Mouse (Mus musculus): Measurements from ENCODE around the gene Ctsd. TPM values are rescaled to one million over a fixed set of nuclear protein-coding genes. Genes with fewer than 3 reads are reported as not detected.

Gene Ctsd
- polyA plus RNA-seq, 1 experiment from 2014 or later = 163 TPM

DNA sequence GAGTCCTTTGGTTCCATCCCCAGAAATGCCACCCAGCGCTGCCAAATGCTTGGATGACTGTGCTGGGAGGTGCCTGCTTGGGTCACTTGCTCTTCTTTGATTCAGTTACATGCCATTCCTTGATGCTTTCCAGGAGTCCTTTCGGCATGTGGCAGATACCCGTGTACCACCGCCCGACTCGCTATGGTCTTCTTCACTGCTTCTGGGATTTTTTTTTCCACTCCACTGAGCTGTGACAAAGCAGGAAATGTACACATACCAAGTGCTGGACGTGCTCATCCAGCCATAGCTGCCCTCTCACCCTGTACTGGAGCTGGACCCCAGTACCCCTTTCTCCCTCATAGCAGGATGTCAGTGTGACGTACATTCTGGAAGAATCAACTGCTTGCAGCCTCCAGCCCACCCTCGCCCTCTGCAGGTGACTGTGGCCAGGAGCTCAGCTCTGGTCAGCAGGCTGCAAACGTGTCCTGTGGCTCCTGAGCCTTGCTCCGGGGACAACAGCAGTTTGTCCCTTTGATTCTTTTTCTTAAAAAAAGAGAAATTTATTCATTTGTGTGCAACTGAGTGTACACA, 37.9 kb upstream of the Ctsd start:
- Histone ChIP-seq H3K4me1 (ENCODE audit: control insufficient read depth, insufficient read depth, low read length) (no peaks in the 10 kb centered on the region), H3K4me3 (ENCODE audit: low read depth, low read length) (no peak overlapping the region), H3K9ac (replicated peaks; ENCODE audit: low read length) (no peak overlapping the region; the same call in 1 of the 2 replicates), H3K36me3 (replicated peaks; ENCODE audit: control insufficient read depth, insufficient read depth, low read depth, low read length) (no peaks in the 10 kb centered on the region), H3K9me3 (replicated peaks; ENCODE audit: control insufficient read depth, low read length) (no peaks in the 10 kb centered on the region), H3K27me3 (ENCODE audit: control insufficient read depth, insufficient read depth, low read length) (no peaks in the 10 kb centered on the region), H3K4me2 (ENCODE audit: low read depth, low read length) (no peak overlapping the region), H3K27ac (replicated peaks; ENCODE audit: low read depth, low read length) (no peak overlapping the region)
- DNase-seq (ENCODE audit: low spot score) = peak; percentile 19
- WGBS = 60% methylated on average over 11 of the region's 11 CpGs
- ATAC-seq (replicated peaks; ENCODE audit: insufficient number of reproducible peaks, low FRiP score, low TSS enrichment, low read depth) = no peak

DNA sequence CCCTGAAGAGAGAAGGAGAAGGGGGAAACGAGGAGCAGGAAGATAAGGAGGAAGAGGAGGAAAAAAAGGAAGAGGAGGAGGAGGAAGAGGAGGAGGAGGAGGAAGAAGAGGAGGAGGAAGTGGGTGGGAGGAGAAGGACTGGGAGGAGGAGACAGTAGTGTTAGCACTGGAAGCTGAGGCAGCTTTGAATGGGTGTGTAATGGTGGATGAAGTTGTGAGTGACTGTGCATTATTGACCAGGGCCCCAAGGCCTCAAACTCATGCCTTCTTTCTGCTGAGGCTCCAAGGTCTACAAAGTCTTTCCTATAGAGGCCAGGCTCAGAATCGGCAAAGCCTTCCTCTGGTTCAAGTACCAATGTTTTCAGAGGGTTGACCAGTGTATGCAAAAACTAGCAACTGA, 34.0 kb upstream of the Ctsd start:
- Histone ChIP-seq H3K36me3 (replicated peaks; ENCODE audit: control insufficient read depth, insufficient read depth, low read depth, low read length) (no peaks in the 10 kb centered on the region), H3K9ac (replicated peaks; ENCODE audit: low read length) (no peak overlapping the region), H3K27me3 (ENCODE audit: control insufficient read depth, insufficient read depth, low read length) (no peaks in the 10 kb centered on the region), H3K4me2 (ENCODE audit: low read depth, low read length) (no peak overlapping the region), H3K4me3 (ENCODE audit: low read depth, low read length) (no peak overlapping the region), H3K27ac (replicated peaks; ENCODE audit: low read depth, low read length) (no peak overlapping the region), H3K9me3 (replicated peaks; ENCODE audit: control insufficient read depth, low read length) (no peaks in the 10 kb centered on the region), H3K4me1 (ENCODE audit: control insufficient read depth, insufficient read depth, low read length) (no peaks in the 10 kb centered on the region)
- ATAC-seq (replicated peaks; ENCODE audit: insufficient number of reproducible peaks, low FRiP score, low TSS enrichment, low read depth) (no peak), DNase-seq (ENCODE audit: low spot score) (no peak)
- 70% methylated on average over 2 of the region's 2 CpGs for WGBS

DNA sequence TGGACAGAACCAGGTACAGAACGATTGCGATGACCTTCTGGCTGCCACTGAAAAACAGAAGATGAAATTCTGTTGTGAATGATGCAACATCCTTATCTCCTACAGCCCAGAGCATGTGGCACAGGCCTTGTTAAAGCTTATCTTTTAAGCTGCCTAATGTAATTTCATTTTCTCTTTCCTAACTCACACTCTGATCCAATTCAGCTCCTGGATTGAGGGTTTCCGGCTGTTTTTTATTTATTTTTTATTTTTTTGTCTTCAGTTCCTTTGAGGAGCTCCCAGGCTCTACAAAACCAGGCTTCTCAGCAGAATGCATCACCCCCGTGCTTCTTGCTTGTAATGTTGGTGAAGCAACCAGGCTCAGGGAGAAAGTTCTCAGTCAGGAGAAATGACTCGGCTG, 32.0 kb upstream of the Ctsd start:
- no peak for ATAC-seq (replicated peaks; ENCODE audit: insufficient number of reproducible peaks, low FRiP score, low TSS enrichment, low read depth)
- WGBS = 82% methylated on average over 5 of the region's 5 CpGs

DNA sequence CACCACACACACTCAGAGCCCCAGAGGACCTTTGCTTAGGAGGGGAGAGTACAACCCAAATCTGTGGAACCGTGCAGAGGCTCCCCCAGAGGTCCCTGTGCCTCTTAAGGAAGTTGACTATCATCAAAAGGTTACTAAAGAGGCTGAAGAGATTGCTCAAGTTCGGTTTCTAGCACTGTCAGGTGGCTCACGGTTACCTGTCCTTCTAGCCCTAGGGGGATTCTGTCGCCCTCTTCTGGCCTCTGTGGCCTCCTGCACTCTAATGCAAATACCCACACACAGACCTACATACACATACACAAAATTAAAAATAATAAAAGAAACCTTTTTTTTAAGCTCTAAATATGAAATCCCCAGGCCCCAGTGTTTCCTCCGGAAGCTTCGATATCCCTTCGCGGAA, 30.8 kb upstream of the Ctsd start:
- no peak for DNase-seq (ENCODE audit: low spot score)
- WGBS = 91% methylated on average over 8 of the region's 8 CpGs
- H3K9ac ChIP-seq (replicated peaks; ENCODE audit: low read length) = no peak overlapping the region
- no peak for ATAC-seq (replicated peaks; ENCODE audit: insufficient number of reproducible peaks, low FRiP score, low TSS enrichment, low read depth)
- H3K36me3 ChIP-seq (replicated peaks; ENCODE audit: control insufficient read depth, insufficient read depth, low read depth, low read length) = no peaks in the 10 kb centered on the region
- H3K27me3 ChIP-seq (ENCODE audit: control insufficient read depth, insufficient read depth, low read length) = no peaks in the 10 kb centered on the region
- H3K4me1 ChIP-seq (ENCODE audit: control insufficient read depth, insufficient read depth, low read length) = no peaks in the 10 kb centered on the region
- no peak overlapping the region for H3K4me2 ChIP-seq (ENCODE audit: low read depth, low read length)
- no peaks in the 10 kb centered on the region for H3K9me3 ChIP-seq (replicated peaks; ENCODE audit: control insufficient read depth, low read length)
- H3K4me3 ChIP-seq (ENCODE audit: low read depth, low read length) = no peak overlapping the region
- H3K27ac ChIP-seq (replicated peaks; ENCODE audit: low read depth, low read length) = no peak overlapping the region

More for the DNA sequence above, 32.0 kb upstream of the Ctsd start:
- Histone ChIP-seq H3K4me1 (ENCODE audit: control insufficient read depth, insufficient read depth, low read length) (no peaks in the 10 kb centered on the region), H3K36me3 (replicated peaks; ENCODE audit: control insufficient read depth, insufficient read depth, low read depth, low read length) (no peaks in the 10 kb centered on the region), H3K27me3 (ENCODE audit: control insufficient read depth, insufficient read depth, low read length) (no peaks in the 10 kb centered on the region), H3K4me3 (ENCODE audit: low read depth, low read length) (no peak overlapping the region), H3K9ac (replicated peaks; ENCODE audit: low read length) (no peak overlapping the region), H3K27ac (replicated peaks; ENCODE audit: low read depth, low read length) (no peak overlapping the region), H3K4me2 (ENCODE audit: low read depth, low read length) (no peak overlapping the region), H3K9me3 (replicated peaks; ENCODE audit: control insufficient read depth, low read length) (no peaks in the 10 kb centered on the region)
- no peak for DNase-seq (ENCODE audit: low spot score)

DNA sequence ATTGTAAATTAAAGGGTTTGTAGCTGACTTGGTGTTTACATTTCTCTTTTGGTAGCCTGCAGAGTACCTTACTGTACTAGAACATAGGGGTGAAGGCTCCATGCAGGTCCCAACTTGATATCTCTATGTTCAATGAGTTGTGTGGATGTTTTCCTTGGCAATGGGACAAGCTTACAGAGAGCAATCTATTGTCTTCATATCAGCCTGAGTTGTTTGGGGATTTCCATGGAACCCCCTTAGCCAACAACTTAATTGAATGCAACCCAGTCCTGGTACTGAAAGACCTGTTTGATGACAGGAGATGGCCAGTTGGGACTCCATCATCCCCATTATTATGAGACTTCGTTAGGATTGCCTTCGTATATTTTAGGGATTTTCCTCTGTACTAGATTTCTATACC, 30.2 kb upstream of the Ctsd start:
- Histone ChIP-seq H3K27me3 (ENCODE audit: control insufficient read depth, insufficient read depth, low read length) (no peaks in the 10 kb centered on the region), H3K4me3 (ENCODE audit: low read depth, low read length) (no peak overlapping the region), H3K27ac (replicated peaks; ENCODE audit: low read depth, low read length) (no peak overlapping the region), H3K36me3 (replicated peaks; ENCODE audit: control insufficient read depth, insufficient read depth, low read depth, low read length) (no peaks in the 10 kb centered on the region), H3K4me1 (ENCODE audit: control insufficient read depth, insufficient read depth, low read length) (no peaks in the 10 kb centered on the region), H3K9ac (replicated peaks; ENCODE audit: low read length) (no peak overlapping the region), H3K9me3 (replicated peaks; ENCODE audit: control insufficient read depth, low read length) (no peaks in the 10 kb centered on the region), H3K4me2 (ENCODE audit: low read depth, low read length) (no peak overlapping the region)
- ATAC-seq (replicated peaks; ENCODE audit: insufficient number of reproducible peaks, low FRiP score, low TSS enrichment, low read depth) (no peak), DNase-seq (ENCODE audit: low spot score) (no peak)
- WGBS = 99% methylated on average over 2 of the region's 2 CpGs

DNA sequence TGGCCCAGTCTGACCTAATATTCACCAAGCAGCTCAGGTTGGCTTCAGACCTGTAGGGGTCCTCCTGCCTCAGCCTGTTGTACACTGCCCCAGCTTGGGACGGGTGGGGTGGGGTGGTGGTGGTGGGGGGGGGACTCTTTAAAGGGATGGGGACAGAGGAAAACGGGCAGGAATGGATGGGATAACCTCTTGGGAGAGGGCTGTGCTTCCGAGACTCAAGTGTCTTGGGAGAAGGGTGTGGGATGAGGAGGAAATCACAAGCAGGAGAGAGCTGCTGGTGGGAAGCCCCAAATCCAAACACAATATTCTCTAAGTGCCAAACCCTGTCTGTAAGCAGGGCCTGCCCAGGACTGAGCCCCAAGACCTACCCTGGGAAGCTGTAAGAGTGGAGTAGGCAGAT, 28.4 kb upstream of the Ctsd start:
- no peaks in the 10 kb centered on the region for H3K9me3 ChIP-seq (replicated peaks; ENCODE audit: control insufficient read depth, low read length)
- H3K36me3 ChIP-seq (replicated peaks; ENCODE audit: control insufficient read depth, insufficient read depth, low read depth, low read length) = no peaks in the 10 kb centered on the region
- no peaks in the 10 kb centered on the region for H3K27me3 ChIP-seq (ENCODE audit: control insufficient read depth, insufficient read depth, low read length)
- ATAC-seq (replicated peaks; ENCODE audit: insufficient number of reproducible peaks, low FRiP score, low TSS enrichment, low read depth) (no peak), DNase-seq (ENCODE audit: low spot score) (no peak)
- H3K4me1 ChIP-seq (ENCODE audit: control insufficient read depth, insufficient read depth, low read length) = no peaks in the 10 kb centered on the region
- no peak overlapping the region for H3K4me2 ChIP-seq (ENCODE audit: low read depth, low read length)
- no peak overlapping the region for H3K4me3 ChIP-seq (ENCODE audit: low read depth, low read length)
- WGBS = 73% methylated on average over 3 of the region's 3 CpGs
- no peak overlapping the region for H3K27ac ChIP-seq (replicated peaks; ENCODE audit: low read depth, low read length)
- H3K9ac ChIP-seq (replicated peaks; ENCODE audit: low read length) = no peak overlapping the region

DNA sequence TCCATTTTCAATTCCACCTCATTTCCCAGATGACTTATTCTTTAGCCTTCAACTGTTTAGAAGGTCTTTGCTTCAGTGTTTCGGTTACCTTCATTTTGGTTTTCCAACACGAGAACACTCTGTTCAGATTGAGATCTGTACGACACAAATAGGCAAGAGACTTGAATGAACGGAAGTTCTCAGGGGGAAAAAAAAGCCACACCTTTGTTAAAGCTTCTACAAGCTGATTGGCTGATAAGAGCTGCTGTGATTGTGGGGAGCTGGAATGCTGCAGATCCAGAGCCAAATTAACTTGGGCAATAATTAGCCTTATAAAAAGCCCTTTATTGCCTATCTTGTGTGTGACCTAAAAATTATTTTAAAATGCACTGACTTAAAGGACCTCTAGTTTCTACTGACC, 27.5 kb upstream of the Ctsd start:
- no peaks in the 10 kb centered on the region for H3K36me3 ChIP-seq (replicated peaks; ENCODE audit: control insufficient read depth, insufficient read depth, low read depth, low read length)
- 69% methylated on average over 4 of the region's 4 CpGs for WGBS

DNA sequence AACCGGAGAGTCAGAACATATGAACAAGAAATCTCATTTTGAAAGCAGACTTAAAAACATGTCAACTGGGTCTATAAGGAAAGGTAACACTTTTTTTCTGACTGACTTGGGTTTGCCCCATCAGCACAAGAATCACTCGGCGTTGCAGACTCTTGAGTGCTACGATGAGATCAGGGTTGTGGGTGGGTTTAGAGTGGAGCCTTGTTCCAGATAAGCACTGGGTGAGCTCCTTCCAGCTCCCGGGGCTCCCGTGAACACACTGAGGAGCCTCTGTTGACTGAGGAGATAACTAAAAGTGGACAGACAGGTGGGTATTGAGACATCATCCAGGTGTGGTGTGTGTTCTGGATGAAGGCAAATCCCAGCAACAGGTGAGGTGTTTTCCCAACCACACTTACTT, 25.4 kb upstream of the Ctsd start:
- Histone ChIP-seq H3K27ac (replicated peaks; ENCODE audit: low read depth, low read length) (no peak overlapping the region), H3K27me3 (ENCODE audit: control insufficient read depth, insufficient read depth, low read length) (no peaks in the 10 kb centered on the region), H3K9ac (replicated peaks; ENCODE audit: low read length) (no peak overlapping the region), H3K4me3 (ENCODE audit: low read depth, low read length) (no peak overlapping the region), H3K4me2 (ENCODE audit: low read depth, low read length) (no peak overlapping the region), H3K36me3 (replicated peaks; ENCODE audit: control insufficient read depth, insufficient read depth, low read depth, low read length) (no peaks in the 10 kb centered on the region), H3K4me1 (ENCODE audit: control insufficient read depth, insufficient read depth, low read length) (no peaks in the 10 kb centered on the region), H3K9me3 (replicated peaks; ENCODE audit: control insufficient read depth, low read length) (no peaks in the 10 kb centered on the region)
- ATAC-seq (replicated peaks; ENCODE audit: insufficient number of reproducible peaks, low FRiP score, low TSS enrichment, low read depth) (no peak), DNase-seq (ENCODE audit: low spot score) (no peak)
- WGBS = 94% methylated on average over 6 of the region's 6 CpGs

More for the DNA sequence above, 27.5 kb upstream of the Ctsd start:
- Histone ChIP-seq H3K9ac (replicated peaks; ENCODE audit: low read length) (no peak overlapping the region), H3K4me3 (ENCODE audit: low read depth, low read length) (no peak overlapping the region), H3K27me3 (ENCODE audit: control insufficient read depth, insufficient read depth, low read length) (no peaks in the 10 kb centered on the region), H3K9me3 (replicated peaks; ENCODE audit: control insufficient read depth, low read length) (no peaks in the 10 kb centered on the region), H3K4me1 (ENCODE audit: control insufficient read depth, insufficient read depth, low read length) (no peaks in the 10 kb centered on the region), H3K27ac (replicated peaks; ENCODE audit: low read depth, low read length) (no peak overlapping the region), H3K4me2 (ENCODE audit: low read depth, low read length) (no peak overlapping the region)
- DNase-seq (ENCODE audit: low spot score) = no peak
- no peak for ATAC-seq (replicated peaks; ENCODE audit: insufficient number of reproducible peaks, low FRiP score, low TSS enrichment, low read depth)

All from embryonic facial prominence, embryonic 11.5 days (tissue).